Mouse (Mus musculus) induced T-regulatory cell, adult 2 months (primary cell): ENCODE results near the gene Sept9.
"Not testable (repeated sequence)": the region's sequence is repeated elsewhere in the genome, so short reads cannot be mapped to it uniquely, and the experiment has no call there.

Experiments used
- DNase-seq: peaks from one replicate; pipeline ENCODE4 v3.0.0-alpha.2; 2012; ENCODE audit warnings: low read depth

Gene Sept9

DNA sequence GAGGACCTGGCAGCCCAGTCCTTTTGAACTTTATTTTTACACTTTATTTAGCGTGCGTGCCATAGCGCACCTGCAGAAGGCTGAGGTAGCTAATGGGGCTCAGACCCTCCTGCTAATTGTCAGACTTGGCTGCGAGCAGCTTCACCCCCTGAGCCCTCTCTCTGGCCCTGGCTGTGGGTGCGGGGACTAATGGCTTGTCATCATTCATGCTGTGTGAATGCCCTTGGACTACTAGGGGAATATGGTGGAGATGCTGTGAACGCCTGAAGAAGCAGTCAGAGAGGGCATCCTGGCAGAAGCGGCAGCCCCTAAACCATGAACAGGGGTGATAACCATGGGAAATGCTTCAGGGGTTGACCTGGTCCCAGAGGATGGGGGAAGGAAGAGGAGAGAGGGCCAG lies 114.0 kb downstream of the Sept9 start:
- DNase-seq: no peak

DNA sequence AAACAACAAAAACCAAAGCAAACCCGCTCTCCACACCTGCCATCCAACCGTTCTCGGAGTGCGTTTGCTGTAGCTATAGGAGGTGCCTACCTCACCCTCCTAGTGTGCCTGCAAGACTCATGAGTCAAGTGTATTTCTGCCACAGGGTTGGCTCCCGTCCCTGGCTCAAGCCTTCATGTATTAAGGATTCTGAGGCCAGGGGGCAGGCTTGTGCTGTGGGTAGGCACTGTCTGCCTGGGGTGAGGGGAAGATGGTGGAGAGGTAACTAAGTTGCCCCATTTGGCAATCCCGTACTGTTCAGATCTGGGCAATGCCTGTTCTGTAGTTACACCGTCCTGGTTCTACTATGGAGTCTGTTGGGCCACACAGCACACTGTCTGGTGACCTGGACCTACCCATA lies 114.6 kb downstream of the Sept9 start:
- peak; percentile 59 for DNase-seq

DNA sequence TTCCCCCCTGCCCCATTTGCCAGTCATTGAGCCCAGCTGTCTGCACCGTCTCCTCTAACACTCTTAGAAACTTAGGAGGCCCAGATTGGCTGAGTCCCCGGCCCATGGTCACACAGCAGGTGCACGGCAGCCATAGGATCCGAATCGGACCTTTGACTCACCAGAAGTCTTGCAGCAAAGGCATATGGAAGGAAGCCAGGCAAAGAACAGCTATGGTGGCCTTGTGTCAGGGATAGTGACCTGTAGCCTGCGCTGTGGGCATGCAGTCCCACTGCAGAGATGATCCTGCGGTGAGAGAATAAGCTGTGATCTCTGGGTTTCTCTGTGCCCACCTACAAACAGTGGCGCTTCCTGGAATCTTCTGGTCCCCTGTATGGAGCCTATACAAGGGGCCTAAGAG lies 115.1 kb downstream of the Sept9 start:
- no peak for DNase-seq

DNA sequence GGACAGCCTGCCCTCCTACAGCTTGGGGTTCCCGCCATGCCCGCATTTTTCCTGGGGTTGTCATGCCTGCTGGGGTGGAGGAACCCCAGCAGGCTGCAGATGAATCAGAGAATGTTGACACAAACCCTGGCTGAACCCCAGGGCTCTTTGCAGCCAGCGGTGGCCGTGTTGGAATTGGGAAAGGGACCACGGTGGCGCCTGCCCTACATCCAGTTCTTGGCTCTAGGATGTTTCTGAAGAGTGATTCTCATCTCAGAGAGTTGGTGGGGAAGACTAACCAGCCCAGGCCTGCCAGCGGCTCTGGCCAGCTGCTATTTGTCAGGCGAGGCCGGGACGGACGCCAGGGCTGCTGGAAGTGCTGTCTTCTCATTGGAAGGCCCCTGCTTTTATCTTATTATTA lies 115.8 kb downstream of the Sept9 start:
- DNase-seq: no peak

DNA sequence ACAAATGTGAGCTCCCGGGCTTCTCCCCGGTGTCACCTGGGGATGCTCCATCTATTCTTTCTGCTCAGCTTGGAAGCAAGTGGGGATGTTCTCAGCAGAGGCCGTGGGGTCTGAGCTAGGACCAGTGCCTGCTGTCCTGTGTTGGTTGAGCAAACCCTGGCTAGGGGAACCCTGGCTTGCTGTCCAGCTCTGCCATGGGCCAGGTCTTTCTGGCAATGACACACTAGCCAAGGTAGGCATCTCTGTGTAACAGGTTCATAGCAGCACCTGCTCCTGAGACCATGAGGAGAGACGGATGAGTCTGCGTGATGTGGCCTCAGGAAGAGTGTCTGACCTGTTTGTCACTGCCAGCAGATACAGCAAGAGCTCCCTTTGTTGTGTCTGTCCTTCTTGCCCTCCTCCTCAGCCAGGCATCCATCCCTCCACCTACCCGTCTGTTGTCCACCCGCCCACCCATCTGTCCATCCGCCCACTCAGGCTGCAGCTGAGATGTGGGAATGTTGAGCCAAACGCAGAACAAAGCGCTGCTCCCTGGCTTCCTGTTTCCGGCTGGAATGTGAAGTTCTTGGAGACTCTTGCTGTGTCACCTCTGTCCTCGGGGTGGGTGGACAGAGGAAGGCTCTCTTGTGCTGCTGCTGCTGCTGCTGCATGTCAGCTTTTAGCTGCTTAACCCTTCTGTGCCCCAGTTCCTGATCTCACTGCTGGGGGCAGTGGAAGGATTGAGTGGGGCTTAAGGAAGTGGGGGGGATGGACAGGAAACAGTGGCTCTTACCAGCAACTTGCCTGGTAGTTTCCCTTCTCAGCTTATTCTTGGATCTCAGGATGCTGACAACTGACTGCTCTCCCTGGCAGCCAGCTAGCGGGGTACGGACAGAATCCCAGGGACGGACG lies 117.2 kb downstream of the Sept9 start:
- peak; percentile 67 for DNase-seq

DNA sequence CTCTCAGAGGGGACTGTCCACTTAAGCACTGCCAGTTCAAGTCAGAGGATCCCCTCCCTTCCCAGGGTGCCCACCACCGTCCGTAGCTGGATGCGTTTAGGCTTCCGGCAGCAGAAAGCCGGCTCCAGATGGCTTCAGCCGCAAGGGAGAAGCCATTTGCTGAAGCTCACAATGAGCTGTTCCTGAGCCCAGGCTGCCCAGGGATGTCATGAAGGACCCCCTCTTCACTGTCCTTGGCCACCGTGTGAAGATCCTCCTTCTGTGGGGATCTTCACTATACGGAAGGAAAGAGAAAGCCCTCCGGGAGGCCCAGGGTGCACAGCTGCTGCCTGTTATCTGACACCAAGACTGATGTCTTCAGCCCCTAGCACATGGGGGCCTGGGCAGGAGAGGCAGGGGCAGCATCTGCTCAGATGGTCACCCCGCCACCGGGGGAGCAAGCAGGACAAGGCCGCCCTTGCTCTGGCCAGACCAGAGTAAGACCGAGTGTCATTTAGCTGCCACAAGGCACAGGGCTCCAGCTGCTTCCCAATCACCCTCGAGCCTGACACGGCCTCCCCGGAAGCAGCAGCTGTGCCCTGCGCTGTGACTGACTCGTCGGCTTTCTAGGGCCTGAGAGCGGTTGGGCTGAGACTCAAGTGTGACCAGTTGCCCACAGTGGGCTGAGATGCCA lies 118.1 kb downstream of the Sept9 start:
- DNase-seq: peak; percentile 69

DNA sequence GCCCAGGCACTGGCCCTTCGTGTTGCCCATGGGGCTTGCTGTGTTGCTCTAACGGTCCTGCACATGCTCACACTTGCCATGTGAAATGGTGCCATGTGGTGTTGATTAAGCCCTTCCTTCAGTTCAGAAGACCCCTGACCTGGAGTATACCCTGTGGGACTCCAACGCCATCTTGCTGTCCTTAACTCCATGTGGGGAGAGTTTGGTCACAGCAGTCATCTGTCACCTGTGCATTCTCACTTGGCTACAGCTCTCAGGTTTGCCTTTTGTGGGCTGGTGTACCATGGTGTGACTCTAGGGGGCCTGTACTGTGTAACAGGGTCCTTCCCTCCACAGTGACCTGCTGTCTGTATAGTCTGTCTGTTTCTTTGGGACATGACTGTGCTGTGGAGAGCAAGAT lies 118.7 kb downstream of the Sept9 start:
- peak; percentile 67 for DNase-seq

DNA sequence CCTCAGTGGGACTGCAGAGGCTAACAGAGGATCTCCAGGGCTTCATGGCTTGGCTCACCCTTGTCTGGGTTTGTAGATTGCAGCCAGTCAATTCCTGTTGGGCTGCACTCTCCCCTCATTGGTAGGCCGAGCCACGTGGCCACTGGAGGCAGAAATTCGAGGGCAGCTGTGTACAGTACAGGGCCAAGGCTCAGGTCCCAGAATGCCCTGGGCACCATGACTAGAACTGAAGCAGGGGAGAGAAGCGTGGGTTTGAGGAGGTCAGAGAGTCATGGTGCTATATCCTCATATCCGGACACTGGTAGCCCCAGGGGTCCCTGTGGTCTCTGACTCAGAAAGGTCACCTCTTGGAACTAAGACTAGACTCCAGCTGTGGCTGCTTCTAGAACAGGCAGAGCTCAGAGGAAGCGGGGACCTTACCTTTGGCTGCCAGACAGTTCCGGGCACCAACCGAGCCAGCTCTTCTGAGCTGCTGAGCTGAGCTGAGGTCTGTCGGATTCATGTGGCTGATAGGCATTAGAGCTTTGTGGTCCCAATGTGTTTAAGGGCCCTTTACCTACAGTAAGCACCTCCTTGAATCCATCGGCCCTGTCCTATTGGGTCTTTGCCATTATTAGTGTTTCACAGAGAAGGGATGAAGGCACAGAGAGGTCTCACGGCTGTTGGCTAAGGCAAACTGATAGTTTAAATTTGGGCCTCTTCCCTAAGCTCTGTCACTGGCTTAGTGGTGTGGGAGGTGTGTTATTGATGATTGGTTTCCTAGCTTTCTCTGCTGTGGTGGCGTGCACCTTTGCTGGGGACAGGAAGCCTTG lies 119.5 kb downstream of the Sept9 start:
- peak; percentile 86 for DNase-seq

DNA sequence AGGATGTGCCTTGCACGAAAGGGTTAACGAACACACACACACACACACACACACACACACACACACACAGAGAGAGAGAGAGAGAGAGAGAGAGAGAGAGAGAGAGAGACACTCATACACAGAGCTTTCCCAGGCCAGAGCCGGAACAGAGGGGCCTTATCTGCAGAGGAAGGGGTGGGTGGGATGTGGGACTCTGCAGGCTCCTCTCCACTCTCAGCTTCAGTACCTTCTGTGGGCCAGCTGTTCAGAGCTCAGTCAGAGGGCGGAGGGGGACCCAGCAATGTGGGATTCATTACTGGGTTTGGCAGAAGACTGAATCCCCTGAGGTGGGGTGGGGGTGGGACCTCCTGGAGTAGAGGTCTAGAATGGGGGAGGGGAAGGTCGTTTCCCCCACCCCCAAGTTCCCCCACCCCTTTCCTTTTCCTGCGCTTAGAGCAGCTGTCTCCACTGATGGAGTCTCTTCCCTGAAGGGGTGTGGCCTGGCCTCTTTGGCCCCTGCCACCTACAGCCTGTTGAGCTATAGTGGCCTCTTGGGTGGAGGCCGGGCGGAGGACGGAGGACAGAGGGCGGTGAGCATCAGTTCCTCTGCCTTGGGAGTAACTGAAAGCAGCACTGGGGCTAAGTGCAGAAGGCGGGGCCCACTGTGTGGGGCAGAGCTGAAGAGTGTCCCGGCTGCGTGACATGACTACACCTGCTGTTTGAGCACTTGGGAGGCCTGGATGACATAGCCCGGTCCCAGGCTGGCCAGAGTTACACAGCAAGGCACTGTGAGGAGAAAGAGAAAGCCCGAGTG lies 120.3 kb downstream of the Sept9 start:
- peak; percentile 83 for DNase-seq

DNA sequence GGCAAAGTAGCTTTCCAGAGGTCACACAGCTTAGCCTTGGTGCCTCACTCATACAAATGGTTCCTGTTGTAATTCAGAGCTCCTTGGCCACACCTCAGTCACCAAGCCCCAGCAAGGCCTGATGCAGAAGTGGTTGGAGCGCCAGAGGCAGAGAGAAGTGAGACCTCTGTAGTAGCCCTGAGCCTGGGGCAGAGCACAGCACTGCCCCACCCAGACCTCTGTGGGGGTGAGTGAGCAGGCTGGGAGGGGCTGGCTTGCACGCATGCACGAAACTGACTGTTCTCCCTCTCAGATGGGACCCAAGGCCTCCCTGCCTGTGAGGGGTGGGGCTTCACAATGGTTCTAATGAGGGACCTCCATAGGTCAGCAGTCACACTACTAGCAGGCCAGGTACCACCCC lies 121.0 kb downstream of the Sept9 start:
- no peak for DNase-seq

DNA sequence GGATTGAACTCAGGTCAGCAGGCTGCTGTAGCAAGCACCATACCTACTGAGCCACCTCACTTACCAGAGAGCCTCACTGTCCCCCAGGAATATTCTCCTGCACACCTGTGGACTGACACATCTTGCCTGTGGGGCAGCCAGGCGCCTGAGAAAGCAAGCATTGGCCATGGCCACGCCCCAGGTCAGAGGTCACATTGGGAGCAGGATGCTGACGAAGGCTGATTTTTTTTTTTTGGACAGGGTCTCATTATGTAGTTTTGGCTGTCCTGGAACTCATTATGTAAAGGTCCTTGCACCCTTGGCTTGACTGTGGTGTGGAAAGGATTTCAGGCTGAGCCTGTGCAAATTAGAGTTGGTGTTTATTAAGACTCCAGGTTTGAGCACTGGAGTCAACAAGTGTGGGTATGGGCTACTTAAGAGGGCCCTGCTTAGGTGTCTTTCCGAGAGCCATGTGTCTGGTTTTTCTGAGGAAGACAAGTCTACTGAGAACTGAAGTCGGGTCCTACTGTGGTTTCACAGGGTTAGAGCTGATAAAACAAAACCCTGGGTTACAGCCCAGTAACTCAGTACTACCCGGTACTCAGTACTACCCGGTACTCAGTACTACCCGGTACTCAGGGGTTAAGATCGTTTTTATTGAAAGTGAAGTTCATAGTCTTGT lies 122.0 kb downstream of the Sept9 start:
- DNase-seq: peak; percentile 67

DNA sequence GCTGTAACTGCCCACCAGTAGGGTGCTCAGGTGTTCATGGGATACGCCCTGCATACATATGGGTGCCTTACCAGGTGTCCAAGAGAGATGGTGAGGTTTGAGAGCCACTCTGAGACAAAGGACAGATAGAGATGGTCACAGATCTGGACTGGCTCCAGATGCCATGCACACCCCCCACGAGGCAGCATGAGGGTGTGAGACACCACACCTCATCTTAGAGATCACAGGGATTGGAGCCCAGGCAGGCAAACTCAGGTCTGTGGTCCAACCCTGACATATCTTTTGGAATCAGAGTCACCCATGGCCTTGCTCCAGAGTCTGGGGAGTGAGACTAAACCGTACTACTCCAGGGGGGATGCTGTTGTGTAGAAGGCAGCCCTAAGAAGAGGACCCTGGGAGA lies 122.8 kb downstream of the Sept9 start:
- no peak for DNase-seq

DNA sequence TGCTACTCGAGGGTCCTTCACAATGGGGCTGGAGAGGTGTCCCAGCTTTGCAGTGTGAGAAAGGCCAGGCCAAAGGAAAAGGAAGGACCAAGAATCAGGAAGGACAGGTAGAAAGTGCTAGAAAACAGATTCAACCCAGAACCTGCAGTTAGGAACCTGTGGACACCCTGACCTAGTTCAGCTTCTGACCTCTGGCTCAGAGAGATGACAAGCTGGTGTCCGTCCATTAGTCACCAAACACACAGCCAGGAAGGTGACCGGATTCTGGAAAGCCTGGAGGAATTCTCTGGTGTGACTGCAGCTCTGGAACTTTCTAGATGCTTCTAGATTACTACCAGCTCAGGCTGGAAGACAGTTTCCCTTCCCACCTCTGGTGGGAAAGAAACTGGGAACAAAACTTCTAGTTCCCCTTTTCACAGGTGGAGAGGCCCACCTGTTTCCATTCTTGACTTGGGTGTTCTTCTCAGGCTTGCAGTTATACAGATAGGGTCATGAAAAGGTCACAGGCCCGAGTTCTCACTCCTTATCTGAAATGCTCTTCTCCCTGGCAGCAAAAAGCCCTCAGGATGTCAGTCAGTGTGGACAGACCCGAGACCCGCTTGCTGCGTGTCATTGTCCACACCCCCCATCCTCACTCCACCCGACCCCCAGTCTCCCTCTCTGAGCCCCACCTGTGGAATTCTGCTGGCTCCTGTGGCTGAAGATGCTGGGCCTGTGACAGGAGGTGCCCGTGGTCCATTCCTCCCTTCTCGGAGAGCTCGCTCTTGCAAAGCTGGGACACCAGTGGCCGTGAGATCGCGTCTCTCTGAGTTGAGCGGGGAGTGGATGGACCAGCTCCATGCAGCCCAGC lies 123.5 kb downstream of the Sept9 start:
- peak; percentile 52 for DNase-seq

DNA sequence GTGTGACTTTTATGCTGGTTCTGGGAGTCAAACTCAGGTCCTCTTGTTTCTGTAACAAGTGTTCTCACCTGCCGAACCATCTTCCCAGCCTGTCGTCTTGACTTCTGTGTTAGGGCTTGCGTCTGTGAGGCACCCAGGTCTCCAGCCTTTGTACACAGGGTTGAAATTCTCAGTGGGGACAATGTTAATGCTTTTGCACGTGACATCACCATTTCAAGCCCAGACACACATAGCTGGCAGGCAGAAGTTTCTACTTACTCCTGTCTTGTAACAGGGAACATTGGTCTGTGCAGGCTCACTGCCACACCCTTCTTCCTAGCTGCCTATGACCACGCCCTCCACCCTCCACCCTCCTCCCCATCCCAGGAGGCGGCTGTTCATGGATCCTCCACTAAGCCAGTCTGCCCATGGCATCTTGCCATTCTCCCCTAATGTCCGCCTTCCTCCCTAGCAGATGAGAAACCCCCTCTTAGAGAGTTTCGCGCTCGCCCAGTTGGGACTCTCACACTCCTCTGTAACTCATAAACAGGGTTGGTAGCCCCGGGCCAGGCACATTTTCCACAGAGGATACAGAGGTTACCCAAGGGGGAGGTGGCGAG lies 124.6 kb downstream of the Sept9 start:
- DNase-seq: peak; percentile 66

DNA sequence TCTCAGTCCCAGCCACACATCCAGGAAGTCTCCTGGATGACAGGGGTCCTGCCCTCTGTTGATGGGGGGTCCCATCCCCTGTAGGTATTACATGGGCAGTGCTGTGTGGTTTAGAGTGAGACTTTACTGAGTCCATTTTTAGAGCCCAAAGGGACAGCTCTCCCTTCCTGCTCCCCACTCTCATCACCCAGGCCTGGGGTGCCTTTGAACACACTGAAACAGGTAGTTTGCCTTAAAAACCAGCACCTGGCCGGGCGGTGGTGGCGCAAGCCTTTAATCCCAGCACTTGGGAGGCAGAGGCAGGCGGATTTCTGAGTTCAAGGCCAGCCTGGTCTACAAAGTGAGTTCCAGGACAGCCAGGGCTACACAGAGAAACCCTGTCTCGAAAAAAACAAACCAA lies 125.3 kb downstream of the Sept9 start:
- DNase-seq: not testable (repeated sequence)

DNA sequence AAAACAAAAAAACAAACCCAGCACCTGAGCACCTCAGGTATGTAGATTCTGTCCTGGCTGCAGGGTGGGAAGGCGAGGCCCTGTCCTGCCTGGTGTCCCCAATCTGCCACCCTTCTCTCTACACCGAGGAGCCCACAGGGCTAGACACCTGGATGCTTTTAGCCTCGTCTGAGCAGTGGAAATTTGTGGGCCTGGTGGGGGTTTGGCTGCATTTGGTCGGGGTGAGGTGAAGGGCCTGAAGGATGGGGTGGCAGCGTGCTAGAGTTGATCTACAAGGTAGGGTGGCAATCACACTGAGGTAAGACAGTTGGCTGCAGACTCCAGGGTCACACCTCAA lies 125.6 kb downstream of the Sept9 start:
- DNase-seq: no peak

DNA sequence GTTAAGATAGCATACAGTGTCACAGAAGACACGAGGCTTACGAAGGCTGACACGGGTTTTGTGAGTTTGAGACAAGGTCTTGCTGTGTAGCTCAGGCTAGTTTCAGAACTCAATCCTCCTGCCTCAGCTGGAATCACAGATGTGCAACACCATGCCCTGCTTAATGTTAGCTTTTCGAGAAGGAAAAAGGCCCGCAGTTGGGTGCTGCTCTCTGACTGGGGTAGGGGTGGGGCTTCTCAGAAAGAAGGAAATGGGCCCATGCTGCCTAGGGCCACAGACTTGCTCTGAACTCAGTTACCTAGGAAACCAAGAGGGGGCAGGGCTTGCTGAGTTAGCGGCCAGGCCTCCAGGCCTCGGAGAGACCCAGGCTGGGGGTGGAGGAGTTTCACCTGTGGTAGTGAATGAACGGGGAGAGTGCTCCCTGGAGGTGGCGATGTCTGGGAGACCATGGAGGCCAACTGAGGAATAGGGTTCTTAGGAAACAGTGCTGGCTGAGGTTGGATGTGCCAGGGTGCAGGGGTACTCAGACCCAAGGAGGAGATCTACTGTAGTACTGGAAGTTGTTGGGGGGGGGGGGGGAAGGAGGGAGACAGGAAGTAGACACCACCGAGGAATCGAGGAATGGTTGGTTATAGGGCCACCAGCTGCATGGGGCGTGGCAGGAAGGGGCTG lies 126.1 kb downstream of the Sept9 start:
- peak; percentile 96 for DNase-seq

DNA sequence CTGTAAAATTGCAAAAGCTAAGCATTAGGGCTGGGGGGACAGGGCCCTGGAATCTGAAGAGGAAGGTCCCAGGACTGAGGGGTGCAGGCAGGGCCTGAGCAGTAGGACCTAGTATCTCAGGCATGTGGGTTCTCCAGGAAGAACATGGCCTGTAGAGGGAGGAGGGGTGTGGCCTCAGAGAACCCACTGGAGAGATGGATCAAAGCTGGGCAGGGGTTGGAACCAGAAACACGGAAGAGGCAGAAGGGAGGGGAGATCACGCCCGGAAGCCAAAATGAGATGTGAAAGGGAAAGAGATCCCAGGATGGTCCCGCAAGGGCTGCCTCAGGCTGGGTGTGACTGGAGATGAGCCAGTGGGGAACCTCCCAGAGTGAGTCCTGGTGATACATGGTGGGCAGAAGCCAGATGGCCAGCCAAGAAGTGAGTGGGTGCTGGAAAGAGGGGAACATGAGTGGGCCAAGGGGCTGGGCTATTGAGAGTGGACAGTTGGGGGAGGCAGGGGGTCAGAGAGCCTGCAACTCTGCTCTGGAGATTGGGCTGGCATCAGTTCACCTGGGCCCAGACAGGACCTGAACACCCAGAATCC lies 126.8 kb downstream of the Sept9 start:
- peak; percentile 81 for DNase-seq
